Mouse (Mus musculus) lung, postnatal 0 days (tissue): ENCODE measurements around the gene Vill.

Experiments used
- CTCF ChIP-seq: IDR thresholded peaks from 2 replicates; pipeline ENCODE4 v1.5.1; 2016; ENCODE audit warnings: antibody characterized with exemption, mild to moderate bottlenecking
- EP300 ChIP-seq: IDR thresholded peaks from 2 replicates; pipeline ENCODE4 v1.6.1; 2016; ENCODE audit warnings: antibody characterized with exemption, mild to moderate bottlenecking, control low read depth

DNA sequence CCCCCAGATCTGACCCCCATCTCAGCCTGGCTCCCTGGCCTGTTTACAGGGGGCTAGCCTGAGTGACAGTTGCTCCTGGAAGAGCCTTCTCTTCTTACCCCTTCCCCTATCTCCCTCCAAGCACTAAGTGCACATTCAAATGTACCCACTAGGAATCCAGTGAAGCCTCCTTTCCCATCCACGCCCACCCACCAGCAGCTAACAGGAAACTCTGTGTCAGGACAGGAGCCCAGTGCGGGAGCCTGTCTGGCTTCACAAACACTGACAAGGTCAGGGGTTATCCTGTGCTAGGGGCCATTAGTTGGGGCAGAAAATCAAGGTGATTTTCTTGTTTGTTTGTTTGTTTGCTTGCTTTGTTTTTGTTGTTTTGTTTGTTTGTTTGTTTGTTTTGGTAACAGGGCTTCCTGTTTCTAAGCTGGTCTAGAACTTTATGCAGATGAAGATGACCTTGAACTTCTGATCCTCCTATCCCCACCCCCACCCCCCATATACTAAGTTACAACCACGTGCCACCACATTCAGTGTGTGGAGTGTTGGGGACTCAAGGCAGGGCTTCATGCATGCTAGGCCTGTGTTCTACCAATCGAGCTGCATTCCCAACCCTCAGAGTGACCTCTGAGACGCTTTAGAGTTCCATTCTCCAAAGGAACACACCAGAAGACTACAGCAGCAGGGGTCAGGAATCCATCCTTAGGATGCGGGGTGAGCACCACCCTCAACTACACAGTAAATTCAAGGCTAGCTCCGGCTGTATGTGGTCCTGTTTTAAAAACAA is 30.3 kb downstream of the Vill start:
- TF ChIP-seq CTCF: no peak
- TF ChIP-seq EP300: no peak
